Mouse (Mus musculus) ZHBTc4 (cell line): Measurements from ENCODE around the gene Prkce.
A peak's percentile ranks its signal among the peaks of the same experiment; 100 is the strongest.

Source experiments
- DNase-seq: peaks from one replicate; pipeline ENCODE4 v3.0.0-alpha.2; 2011; ENCODE audit warnings: low read depth, low spot score

Gene Prkce

DNA sequence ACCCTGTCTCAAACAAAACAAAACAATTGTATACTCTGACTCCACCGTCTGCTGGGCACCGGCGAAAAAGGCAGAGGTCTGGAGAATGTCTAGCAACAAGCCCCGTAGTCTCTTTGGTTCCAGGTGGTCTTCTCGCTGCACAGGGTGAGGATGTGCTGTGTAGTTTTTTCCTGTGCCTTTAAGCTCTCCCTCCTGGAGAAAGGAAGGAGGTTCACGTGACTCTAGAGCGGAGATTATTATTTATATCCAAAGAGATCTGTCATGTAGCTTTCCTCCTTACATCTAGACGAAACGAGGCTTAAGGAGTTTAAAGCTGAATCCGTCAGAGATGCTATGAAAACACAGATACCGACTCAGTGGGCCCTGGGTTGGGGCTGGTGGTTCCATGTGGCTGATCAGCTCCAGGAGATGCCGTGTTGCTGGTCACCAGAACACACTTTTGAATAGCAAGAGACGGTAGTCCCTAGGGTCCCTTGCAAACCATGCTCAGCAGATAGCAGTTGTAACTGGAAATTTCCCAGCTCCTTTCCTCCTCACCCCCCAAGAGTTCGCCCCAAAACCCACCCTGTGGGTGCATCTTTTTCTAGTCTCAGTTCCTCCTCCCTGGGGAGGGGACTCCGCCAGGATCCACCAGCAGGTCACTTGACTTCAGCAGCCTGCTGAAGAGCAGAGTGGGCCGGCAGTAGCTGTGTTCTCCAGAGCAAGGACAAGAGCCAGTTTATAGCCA lies 196.9 kb downstream of the Prkce start:
- no peak for DNase-seq

DNA sequence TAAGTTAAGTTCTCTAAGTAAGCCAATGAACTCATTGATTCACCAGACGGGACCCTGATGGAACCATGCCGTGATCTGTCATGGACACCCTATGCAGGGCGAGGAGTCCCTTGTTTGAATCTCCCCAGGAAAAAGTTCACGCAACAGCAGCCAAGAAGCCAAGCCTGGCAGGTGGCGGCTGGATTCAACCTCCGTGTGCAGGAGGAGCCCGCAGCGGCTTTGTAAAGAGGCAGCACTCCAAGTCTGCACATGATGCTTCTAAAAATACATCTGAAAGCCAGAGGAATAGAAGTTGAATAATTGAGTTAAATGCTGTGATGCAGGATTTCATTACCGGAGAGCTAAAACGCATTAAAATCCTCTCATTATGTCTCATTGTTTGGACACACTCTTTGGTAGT lies 199.3 kb downstream of the Prkce start:
- DNase-seq = no peak

- DNase-seq = no peak
These were observed 200.1 kb downstream of the Prkce start for GRCm38 (mm10) chr17:86367676-86368075.

- no peak for DNase-seq
These were observed 202.6 kb downstream of the Prkce start for GRCm38 (mm10) chr17:86370106-86370742.

GRCm38 (mm10) chr17:86371101-86371561 lies 203.5 kb downstream of the Prkce start:
- no peak for DNase-seq

- DNase-seq = peak; percentile 20
These were observed 208.8 kb downstream of the Prkce start for GRCm38 (mm10) chr17:86376389-86376788.

- DNase-seq = no peak
These were observed 210.3 kb downstream of the Prkce start for GRCm38 (mm10) chr17:86377863-86378262.

GRCm38 (mm10) chr17:86378611-86379010 lies 211.0 kb downstream of the Prkce start:
- peak; percentile 51 for DNase-seq

DNA sequence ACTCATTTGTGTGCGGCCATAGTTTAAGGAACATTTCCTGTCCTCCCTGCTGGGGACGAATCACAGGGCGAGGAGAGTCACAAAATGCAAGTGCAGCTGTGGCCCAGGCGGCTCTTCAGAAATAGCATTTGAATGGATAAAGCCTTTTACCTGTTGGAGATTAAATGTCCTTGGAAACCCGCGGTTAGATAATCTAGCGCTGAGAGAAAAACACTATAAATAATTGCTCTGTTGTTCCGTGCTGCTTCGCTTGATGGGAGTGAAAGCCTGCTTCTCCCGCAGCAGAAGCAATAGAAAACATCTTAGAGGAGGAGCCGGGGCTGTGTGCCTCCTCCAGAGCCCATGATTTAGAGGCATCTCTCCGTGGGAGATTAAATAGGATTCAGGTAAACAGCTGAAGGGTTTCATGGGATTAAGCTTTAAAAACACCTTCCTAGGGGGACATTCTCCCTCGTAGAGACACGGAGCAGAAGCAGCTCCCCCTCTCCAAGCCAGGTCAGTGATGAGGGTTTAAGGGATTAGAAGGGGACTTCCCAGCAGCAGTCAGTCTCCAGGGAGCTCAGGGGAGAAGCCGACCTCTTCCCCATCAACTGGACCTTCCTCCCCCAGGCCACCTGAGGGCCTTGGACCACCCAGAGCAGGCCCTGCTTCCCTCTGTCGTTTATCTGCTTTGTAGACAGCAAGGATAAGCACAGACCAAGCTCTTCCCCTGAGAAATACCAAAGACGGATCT lies 212.0 kb downstream of the Prkce start:
- peak; percentile 25 for DNase-seq

DNA sequence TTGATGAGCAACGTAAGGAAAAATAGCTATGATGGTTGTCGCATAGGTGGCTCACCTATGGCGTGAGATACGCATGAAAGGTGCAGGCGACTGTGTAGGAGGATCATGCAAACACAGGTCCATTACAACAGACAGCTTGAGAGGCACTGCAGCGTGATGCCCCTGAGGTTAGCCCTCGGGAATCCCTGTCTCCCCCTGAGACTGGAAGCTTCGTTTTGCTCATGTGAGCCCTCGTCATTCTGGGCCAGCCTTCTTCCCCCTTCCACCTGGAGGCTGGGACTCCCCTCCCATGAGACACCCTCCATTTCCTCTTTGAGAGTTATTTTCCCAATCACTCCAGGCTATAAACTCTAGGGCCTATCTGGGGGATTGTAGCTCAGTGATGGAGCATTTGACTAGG lies 213.9 kb downstream of the Prkce start:
- DNase-seq = no peak

GRCm38 (mm10) chr17:86382885-86383284 lies 215.3 kb downstream of the Prkce start:
- no peak for DNase-seq

DNA sequence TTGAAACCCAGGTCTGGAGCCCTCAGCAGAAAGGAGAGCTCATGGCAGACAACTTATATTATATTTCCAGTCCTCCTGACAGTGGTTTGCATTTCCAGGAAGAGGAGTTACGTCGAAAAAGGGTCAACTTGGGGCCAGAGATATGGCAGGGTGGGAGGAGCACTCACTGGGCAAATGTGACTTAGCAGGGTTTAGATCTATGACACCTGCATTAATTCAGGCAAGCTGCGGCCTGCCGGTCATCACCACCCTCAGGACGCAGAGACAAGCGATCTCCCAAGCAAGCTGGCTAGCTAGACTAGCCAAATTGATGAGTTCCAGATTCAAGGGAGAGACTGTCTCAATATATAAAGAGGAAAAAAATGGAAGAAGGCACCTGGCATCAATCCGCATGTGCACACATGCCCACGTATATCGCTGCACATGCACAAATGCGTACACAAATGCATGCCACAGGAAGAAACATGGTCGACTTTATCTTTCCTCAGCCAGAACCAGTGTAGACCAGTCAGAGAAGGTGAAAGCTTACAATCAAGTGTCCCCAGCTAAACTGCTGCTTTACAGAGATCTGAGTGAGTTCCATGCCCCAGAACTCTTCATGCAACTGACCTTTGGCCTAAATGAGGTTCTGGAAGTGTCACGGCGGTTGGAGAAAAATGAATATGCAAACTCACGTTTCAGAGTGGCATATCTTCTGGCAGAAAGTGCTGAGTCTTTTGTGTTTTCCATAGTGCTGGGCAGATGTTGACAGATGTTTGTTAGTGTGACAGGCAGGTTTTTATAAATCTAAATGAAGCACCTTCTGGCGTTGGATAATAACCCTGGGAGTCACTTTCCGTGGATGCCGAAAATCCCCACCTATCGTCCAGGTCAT lies 216.4 kb downstream of the Prkce start:
- no peak for DNase-seq

DNA sequence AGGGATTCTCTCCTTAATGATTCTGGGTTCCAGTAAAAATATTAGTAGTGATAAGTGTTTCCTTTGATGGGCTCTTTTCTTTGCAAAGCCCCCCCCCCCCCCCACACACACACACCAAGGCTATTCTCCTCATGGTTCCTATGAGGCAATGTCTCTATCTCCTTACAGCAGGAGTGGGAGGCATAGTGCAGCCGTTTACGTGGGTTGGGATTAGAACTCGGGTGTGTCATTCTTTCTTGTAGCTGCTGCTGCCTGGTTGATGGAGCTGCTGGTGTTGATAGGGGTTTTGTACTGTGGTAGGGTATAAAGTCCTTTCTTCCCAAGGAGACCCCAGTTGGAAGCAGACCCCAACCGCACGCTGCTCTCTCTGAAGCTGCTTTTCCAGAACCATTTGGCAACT lies 224.9 kb downstream of the Prkce start:
- no peak for DNase-seq

GRCm38 (mm10) chr17:86393191-86393590 lies 225.6 kb downstream of the Prkce start:
- no peak for DNase-seq

DNA sequence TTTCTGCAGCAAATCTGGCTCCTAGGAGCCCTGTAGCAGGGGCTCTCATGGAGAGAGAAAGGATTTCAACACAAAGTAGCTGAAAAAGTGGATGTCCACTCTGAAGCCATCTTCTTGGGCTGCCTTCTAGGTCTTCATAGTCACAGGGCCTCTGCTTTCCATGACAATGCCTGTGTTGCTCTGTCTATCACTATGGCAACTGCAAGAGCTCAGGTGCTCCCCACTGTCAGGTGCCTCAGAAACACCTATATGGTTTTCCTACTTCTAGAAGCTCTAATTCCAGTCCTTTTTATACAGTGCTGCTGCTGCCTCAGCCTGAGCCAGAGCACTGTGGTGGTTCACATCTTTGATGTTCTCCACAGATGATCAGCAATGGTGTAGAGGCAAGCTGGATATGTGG lies 229.5 kb downstream of the Prkce start:
- no peak for DNase-seq

DNA sequence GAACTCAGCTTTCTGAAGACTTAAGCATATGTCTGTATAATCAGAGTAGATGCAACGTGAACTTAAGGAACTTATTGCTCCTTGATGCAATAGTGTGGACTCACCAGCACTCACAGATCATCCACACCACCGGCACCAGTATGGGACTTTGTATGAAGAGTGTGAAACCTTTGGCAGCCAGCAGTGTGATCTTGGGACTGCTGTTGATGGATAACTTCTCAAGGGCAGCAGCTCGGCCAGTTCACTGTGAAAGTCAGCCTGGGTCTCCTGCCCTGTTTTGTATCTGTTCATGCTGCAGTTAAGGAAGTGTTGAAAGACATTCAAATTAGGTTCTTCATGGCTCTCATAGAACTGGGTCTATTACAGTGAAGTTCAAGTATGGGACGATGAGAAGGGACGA lies 230.1 kb downstream of the Prkce start:
- no peak for DNase-seq

GRCm38 (mm10) chr17:86398226-86398625 lies 230.6 kb downstream of the Prkce start:
- DNase-seq = no peak

GRCm38 (mm10) chr17:86400032-86400431 lies 232.4 kb downstream of the Prkce start:
- DNase-seq = peak; percentile 19

GRCm38 (mm10) chr17:86404795-86405501 lies 237.4 kb downstream of the Prkce start:
- DNase-seq = no peak

GRCm38 (mm10) chr17:86405644-86406043 lies 238.1 kb downstream of the Prkce start:
- no peak for DNase-seq
